Mouse (Mus musculus) forebrain, postnatal 0 days (tissue): ENCODE data around the gene Xirp1. TPM values are rescaled to one million over a fixed set of nuclear protein-coding genes. Genes with fewer than 3 reads are reported as not detected.

Experiments used
- ATAC-seq: fragments of 200-750 bp; cut with Nextera tagmentation; 2 replicates; pipeline ENCODE4 v1.8.0; 2017; ENCODE audit warnings: mild to moderate bottlenecking, moderate library complexity
- DNase-seq: peaks from one replicate; pipeline ENCODE4 v3.0.0-alpha.2; 2015
- H3K27ac ChIP-seq: fragments of 300-500 bp; sonication (generic); 2 replicates; pipeline ENCODE4 v1.5.1; 2014; ENCODE audit warnings: low read depth, mild to moderate bottlenecking, antibody characterized with exemption, low read length, moderate library complexity, mixed read lengths
- H3K27me3 ChIP-seq: fragments of 300-500 bp; sonication (generic); 2 replicates; pipeline ENCODE4 v1.6.1; 2014; ENCODE audit warnings: mild to moderate bottlenecking, low read length, mixed read lengths; ENCODE audit not compliant: insufficient read depth
- H3K36me3 ChIP-seq: fragments of 300-500 bp; sonication (generic); 2 replicates; pipeline ENCODE4 v1.6.1; 2014; ENCODE audit warnings: mild to moderate bottlenecking, moderate library complexity; ENCODE audit not compliant: insufficient read depth
- H3K4me1 ChIP-seq: fragments of 300-500 bp; sonication (generic); 2 replicates; pipeline ENCODE4 v1.6.1; 2014; ENCODE audit warnings: antibody characterized with exemption; ENCODE audit not compliant: insufficient read depth
- H3K4me2 ChIP-seq: fragments of 300-500 bp; sonication (generic); 2 replicates; pipeline ENCODE4 v1.6.1; 2014; ENCODE audit warnings: low read depth, mild to moderate bottlenecking, moderate library complexity
- H3K4me3 ChIP-seq: fragments of 300-500 bp; sonication (generic); 2 replicates; pipeline ENCODE4 v1.5.1; 2014; ENCODE audit warnings: low read depth, low read length, mixed read lengths
- H3K9ac ChIP-seq: fragments of 300-500 bp; sonication (generic); 2 replicates; pipeline ENCODE4 v1.6.1; 2014; ENCODE audit warnings: mild to moderate bottlenecking
- H3K9me3 ChIP-seq: fragments of 300-500 bp; sonication (generic); 2 replicates; pipeline ENCODE4 v1.6.1; 2016; ENCODE audit warnings: low read length
- CTCF ChIP-seq: sonication (generic); IDR thresholded peaks from 2 replicates; pipeline ENCODE4 v1.5.1; 2016; ENCODE audit warnings: antibody characterized with exemption, control low read depth, low read depth
- WGBS: fragments of 180-500 bp; shearing (Covaris S2); extraction: QIAGEN DNeasy Blood & Tissue Kit; methylation state at CpG from one replicate; pipeline ENCODE4 v1.1.7; 2014; 5-methylcytosine and 5-hydroxymethylcytosine counted together
- polyA plus RNA-seq: library from polyadenylated mRNA; unstranded; fragments of >200 nt; fragmentation: Nextera tagmentation; extraction: Ambion mirVana; gene quantifications from 2 replicates; pipeline ENCODE4 v1.2.1, GENCODE M21; 2015
- total RNA-seq: library from RNA; depleted of rRNA; stranded (reverse); fragments of >200 nt; gene quantifications from 2 replicates; pipeline ENCODE4 v1.2.3, GENCODE M21; 2014

The Xirp1 gene
- total and polyA plus RNA-seq, 2 experiments from 2014 or later, result not detected

DNA sequence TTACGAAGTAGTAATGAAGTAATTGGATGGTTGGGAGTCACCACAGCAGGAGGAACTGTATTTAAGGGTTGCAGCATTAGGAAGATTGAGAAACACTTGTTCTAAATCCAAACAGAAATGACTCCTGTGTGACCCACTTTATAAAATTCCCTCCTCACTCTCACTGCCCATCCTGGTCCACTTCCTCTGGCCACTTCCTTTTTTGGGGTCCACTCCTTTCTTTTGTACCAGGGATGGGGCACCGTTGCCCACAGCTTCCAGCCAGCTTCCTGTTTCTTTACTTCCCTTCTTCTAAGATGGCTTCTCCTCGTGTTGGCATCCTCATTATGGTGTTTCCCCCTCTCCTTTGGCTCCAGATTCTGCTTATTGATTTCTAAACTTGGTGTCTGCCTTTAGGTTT lies 35.3 kb upstream of the Xirp1 start:
- H3K27ac ChIP-seq, result no peak overlapping the region
- ATAC-seq, result no peak

DNA sequence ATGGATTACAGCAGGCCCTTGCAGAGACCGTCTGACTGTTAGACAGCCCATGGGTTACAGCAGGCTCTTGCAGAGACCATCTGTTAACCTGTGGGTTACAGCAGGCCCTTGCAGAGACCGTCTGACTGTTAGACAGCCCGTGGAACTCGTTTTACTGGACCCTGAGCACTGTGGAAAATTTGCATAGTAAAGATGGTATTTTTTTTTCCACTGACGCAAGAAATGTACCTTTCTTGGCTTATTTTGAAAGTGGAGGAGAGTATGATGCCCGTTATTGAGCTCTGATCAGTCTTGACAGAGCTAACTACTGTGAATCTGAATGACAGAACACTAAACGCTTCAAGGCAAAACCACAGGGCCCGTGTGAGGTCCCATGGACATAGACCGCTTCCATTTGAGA lies 32.8 kb upstream of the Xirp1 start:
- no peak overlapping the region for H3K27ac ChIP-seq
- H3K4me3 ChIP-seq, result no peak overlapping the region
- WGBS, result 78% methylated on average over 9 of the region's 9 CpGs
- H3K9ac ChIP-seq, result no peak overlapping the region
- H3K27me3 ChIP-seq, result no peaks in the 10 kb centered on the region
- no peaks in the 10 kb centered on the region for H3K9me3 ChIP-seq
- H3K36me3 ChIP-seq, result no peaks in the 10 kb centered on the region
- TF ChIP-seq CTCF, result no peak
- no peaks in the 10 kb centered on the region for H3K4me1 ChIP-seq
- no peak for ATAC-seq
- H3K4me2 ChIP-seq, result no peak overlapping the region
- no peak for DNase-seq

More for the DNA sequence above, 35.3 kb upstream of the Xirp1 start:
- 75% methylated on average over 3 of the region's 3 CpGs for WGBS
- Histone ChIP-seq H3K9ac (no peak overlapping the region), H3K36me3 (no peaks in the 10 kb centered on the region), H3K27me3 (no peaks in the 10 kb centered on the region), H3K9me3 (no peaks in the 10 kb centered on the region), H3K4me2 (no peak overlapping the region), H3K4me3 (no peak overlapping the region), H3K4me1 (no peaks in the 10 kb centered on the region)
- TF ChIP-seq CTCF, result no peak
- DNase-seq, result no peak

- no peak overlapping the region for H3K4me2 ChIP-seq
- 37% methylated on average over 8 of the region's 8 CpGs for WGBS
- DNase-seq, result no peak
- TF ChIP-seq CTCF, result no peak; the same call in 1 of the 2 replicates
- no peak overlapping the region for H3K4me3 ChIP-seq
- H3K9ac ChIP-seq, result no peak overlapping the region
- no peaks in the 10 kb centered on the region for H3K36me3 ChIP-seq
- no peaks in the 10 kb centered on the region for H3K27me3 ChIP-seq
- no peaks in the 10 kb centered on the region for H3K9me3 ChIP-seq
- H3K4me1 ChIP-seq, result no peaks in the 10 kb centered on the region
- H3K27ac ChIP-seq, result no peak overlapping the region
- no peak for ATAC-seq
Measured at GRCm38 (mm10) chr9:120054545-120055277, 31.3 kb upstream of the Xirp1 start.

DNA sequence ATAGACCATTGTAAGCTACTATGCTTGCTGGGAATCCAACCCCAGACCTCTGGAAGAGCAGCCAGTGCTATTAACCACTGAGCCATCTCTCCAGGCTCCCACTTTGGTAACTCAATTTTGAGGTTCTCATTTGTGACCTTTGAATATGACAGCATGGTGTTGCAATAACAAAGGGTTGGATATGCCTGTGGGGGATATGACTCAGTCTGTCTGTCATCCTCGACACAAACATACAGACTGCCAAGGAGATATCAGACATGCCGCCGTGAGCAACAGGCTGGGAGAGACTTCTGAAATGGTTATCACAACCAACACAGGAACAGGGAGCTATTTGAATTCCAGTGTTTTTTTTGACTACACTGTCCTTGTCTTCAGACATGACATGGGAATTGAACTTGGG lies 26.0 kb upstream of the Xirp1 start:
- ATAC-seq (no peak), DNase-seq (no peak)
- Histone ChIP-seq H3K4me2 (no peak overlapping the region), H3K36me3 (no peaks in the 10 kb centered on the region), H3K27me3 (no peaks in the 10 kb centered on the region), H3K9ac (no peak overlapping the region), H3K4me1 (no peaks in the 10 kb centered on the region), H3K9me3 (no peaks in the 10 kb centered on the region), H3K4me3 (no peak overlapping the region), H3K27ac (no peak overlapping the region)
- 71% methylated on average over 3 of the region's 3 CpGs for WGBS
- no peak for TF ChIP-seq CTCF

DNA sequence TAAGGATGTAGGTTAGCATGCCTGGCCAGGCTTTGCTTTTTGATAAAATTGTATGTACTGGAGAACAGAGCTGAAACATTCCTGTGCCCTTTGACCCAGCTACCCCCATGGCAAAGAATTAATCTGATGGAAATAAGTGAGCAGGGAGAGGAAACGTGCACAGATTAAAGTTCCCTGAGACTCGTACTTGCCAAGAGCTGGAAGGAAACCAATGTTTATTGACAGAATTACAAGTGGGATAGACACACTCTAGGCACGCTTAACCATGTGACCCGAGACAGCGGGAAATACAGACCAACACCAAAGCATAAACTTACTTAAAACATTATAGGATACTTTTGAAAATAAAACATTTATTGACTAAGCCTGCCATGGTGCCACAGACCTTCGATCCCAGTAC lies 25.1 kb upstream of the Xirp1 start:
- Histone ChIP-seq H3K4me2 (no peak overlapping the region), H3K4me3 (no peak overlapping the region), H3K4me1 (no peaks in the 10 kb centered on the region), H3K27ac (no peak overlapping the region), H3K27me3 (no peaks in the 10 kb centered on the region), H3K9ac (no peak overlapping the region), H3K36me3 (no peaks in the 10 kb centered on the region), H3K9me3 (no peaks in the 10 kb centered on the region)
- 56% methylated on average over 6 of the region's 6 CpGs for WGBS
- no peak for DNase-seq
- no peak for TF ChIP-seq CTCF
- ATAC-seq, result no peak

GRCm38 (mm10) chr9:120043115-120043514 lies 19.7 kb upstream of the Xirp1 start:
- Histone ChIP-seq H3K4me3 (no peak overlapping the region), H3K27me3 (no peaks in the 10 kb centered on the region), H3K9me3 (no peaks in the 10 kb centered on the region), H3K36me3 (no peaks in the 10 kb centered on the region), H3K4me1 (no peaks in the 10 kb centered on the region), H3K27ac (no peak overlapping the region), H3K9ac (no peak overlapping the region), H3K4me2 (no peak overlapping the region)
- ATAC-seq, result no peak
- 81% methylated on average over 7 of the region's 7 CpGs for WGBS
- no peak for DNase-seq
- TF ChIP-seq CTCF, result no peak

DNA sequence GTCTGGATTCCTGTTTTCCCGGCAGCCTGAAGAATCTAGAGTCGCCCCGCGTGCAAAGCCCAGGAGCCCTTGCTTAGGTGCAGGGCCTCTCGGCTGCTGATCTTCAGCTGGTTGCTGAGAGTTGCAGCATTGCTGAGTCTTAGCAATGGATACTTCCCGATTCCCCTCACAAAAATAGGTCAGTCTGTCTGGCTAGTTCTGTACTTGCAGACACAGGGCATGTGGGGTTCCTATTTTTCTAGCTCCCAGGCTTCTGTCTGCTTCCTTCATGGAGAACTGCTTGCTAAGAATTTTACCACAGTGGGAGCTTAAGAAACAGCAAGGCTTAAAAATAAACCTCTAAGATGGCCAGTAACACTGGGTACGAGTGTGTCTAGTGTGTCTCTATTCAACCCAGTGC lies 14.0 kb upstream of the Xirp1 start:
- no peaks in the 10 kb centered on the region for H3K36me3 ChIP-seq
- H3K4me1 ChIP-seq, result no peaks in the 10 kb centered on the region
- H3K4me3 ChIP-seq, result no peak overlapping the region
- WGBS, result 81% methylated on average over 7 of the region's 7 CpGs
- H3K9me3 ChIP-seq, result no peaks in the 10 kb centered on the region
- TF ChIP-seq CTCF, result no peak
- H3K9ac ChIP-seq, result no peak overlapping the region
- H3K27me3 ChIP-seq, result no peaks in the 10 kb centered on the region
- no peak overlapping the region for H3K4me2 ChIP-seq
- no peak overlapping the region for H3K27ac ChIP-seq
- DNase-seq (no peak), ATAC-seq (no peak)
